Mouse (Mus musculus): ENCODE data around the gene Dnase1l2. TPM values are rescaled to one million over a fixed set of nuclear protein-coding genes. Genes with fewer than 3 reads are reported as not detected.
A peak's percentile ranks its signal among the peaks of the same experiment; 100 is the strongest.
"Not testable (repeated sequence)": the region's sequence is repeated elsewhere in the genome, so short reads cannot be mapped to it uniquely, and the experiment has no call there.

The Dnase1l2 gene
- polyA plus RNA-seq, 1 experiment = 2.8 TPM

DNA sequence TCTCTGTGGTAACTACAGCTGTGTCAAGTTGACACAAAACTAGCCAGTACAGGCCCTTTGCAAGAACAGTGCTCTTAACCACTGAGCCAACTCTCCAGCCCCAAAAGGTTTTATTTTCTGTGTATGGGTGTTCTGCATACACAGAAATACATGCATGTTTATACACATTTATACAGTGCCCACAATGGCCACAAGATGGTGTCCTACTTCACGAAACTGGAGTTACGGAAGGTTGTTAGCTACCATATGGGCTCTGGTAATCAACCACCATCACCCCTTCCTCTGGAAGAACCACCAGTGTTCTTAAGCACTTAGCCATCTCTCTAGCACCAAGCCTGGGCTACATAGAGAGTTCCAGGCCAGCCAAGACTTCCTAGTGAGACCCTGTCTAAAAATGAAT, 18.7 kb upstream of the Dnase1l2 start:
- Histone ChIP-seq H3K4me3 (ENCODE audit: insufficient read depth, low read length) (no peak overlapping the region), H3K27ac (ENCODE audit: insufficient read depth, low read length) (no peak overlapping the region), H3K4me1 (ENCODE audit: control insufficient read depth, insufficient read depth, low read length) (peaks cover 6% of the 10 kb centered on the region; the same call in 1 of the 2 replicates)
- no peak for TF ChIP-seq CTCF (IDR thresholded peaks at IDR 0.05; ENCODE audit: borderline replicate concordance, insufficient read depth, low read length)
- no peak for TF ChIP-seq POLR2A (IDR thresholded peaks at IDR 0.05; ENCODE audit: low read depth, low read length)

DNA sequence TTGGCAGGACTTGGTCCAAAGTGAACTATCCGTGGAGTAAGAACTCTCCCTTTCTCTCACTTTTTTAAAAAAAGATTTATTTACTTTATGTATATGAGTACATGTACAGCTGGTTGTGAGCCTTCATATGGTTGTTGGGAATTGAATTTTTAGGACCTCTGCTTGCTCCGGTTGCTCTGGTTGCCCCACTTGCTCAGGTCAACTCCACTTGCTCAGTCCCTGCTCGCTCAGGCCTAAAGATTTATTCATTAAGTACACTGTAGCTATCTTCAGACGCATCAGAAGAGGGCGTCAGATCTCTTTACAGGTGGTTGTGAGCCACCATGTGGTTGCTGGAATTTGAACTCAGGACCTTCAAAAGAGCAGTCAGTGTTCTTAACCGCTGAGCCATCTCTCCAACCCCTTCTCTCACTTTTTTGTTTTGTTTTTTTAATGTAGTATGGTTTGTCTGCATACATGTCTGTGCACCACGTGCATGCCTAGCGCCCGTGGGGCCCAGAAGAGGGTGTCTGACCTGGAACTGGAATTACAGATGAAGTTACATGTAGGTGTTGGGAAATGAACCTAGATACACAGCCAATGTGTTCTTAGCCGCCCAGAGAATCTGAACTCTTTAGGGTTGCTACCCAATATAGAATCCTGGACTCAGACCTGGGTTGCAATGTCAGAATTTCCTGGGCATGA, 12.8 kb upstream of the Dnase1l2 start:
- not testable (repeated sequence) for H3K27ac ChIP-seq (ENCODE audit: insufficient read depth, low read length); H3K4me3 ChIP-seq (ENCODE audit: insufficient read depth, low read length); H3K4me1 ChIP-seq (ENCODE audit: control insufficient read depth, insufficient read depth, low read length)

DNA sequence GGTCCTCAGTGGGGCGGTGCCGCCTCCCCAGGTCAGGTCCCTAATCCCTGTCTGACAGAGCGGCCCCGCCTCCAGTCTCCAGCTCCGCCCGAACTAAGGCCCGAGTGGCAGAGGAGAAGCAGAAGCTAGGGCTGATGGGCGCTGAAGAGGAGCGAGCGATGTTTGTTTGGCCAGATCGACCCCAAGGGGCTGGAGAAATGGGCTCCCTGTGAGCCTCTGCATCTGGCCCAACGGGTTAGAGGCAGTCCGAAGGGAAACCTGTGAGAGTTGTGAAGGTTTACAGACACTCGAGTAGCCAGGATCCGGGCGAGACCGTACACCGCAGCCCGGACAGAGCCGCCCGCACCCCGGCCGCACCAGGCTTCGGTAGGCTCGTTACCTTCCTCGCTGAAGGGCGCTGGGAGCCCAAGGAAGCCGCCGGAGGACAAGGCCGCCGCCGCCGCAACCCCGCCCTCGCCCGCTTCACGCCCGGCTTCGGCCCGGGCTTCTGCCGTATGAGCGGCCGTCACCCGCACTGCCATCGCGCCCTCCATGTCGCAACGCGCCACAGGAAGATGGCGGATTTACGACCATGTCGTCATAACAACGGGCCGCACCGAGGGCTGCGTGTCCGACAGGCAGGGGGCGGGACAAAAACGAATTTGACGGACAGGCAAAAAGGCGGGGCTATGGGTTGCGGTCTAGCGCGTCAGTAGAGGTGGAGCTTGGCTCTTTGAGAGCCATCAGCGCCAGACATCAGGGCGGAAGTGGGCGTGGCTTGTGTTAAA, 12.0 kb upstream of the Dnase1l2 start:
- H3K4me1 ChIP-seq (ENCODE audit: control insufficient read depth, insufficient read depth, low read length) = no peaks in the 10 kb centered on the region; the same call in 1 of the 2 replicates
- H3K27ac ChIP-seq (ENCODE audit: insufficient read depth, low read length) = peak overlapping the region; percentile 81
- peak overlapping the region; percentile 71 for H3K4me3 ChIP-seq (ENCODE audit: insufficient read depth, low read length)
- TF ChIP-seq POLR2A (IDR thresholded peaks at IDR 0.05; ENCODE audit: low read depth, low read length) (peak; percentile 95), CTCF (IDR thresholded peaks at IDR 0.05; ENCODE audit: borderline replicate concordance, insufficient read depth, low read length) (no peak)

DNA sequence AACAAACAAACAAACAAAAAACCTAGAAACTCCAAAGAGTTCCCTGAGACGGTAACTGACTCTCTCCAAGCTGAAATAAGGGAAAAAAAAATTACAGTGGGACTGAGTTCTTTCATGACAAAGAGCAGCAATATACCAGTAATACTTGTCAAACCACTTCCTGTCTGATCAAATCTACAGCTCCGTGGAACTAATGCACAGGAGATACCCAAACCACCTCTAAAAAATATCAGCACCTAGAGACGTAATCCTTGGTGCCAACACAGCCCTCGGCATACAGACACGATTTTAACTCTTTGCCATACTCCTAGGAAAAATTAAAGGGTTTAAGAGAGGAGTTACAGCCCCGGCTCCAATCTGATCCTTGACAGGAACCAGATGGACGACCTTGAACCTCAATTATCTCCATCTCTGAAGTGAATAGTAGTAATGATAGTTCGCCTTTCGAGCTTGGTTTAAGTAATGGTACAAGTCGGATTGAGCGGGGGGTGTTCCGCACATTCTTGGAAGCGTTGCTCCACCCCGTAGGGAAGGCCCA, 11.4 kb upstream of the Dnase1l2 start:
- no peak for TF ChIP-seq POLR2A (IDR thresholded peaks at IDR 0.05; ENCODE audit: low read depth, low read length)
- TF ChIP-seq CTCF (IDR thresholded peaks at IDR 0.05; ENCODE audit: borderline replicate concordance, insufficient read depth, low read length) = no peak
- H3K4me3 ChIP-seq (ENCODE audit: insufficient read depth, low read length) = peak overlapping the region; percentile 71
- no peaks in the 10 kb centered on the region; the same call in 1 of the 2 replicates for H3K4me1 ChIP-seq (ENCODE audit: control insufficient read depth, insufficient read depth, low read length)
- H3K27ac ChIP-seq (ENCODE audit: insufficient read depth, low read length) = peak overlapping the region; percentile 83

DNA sequence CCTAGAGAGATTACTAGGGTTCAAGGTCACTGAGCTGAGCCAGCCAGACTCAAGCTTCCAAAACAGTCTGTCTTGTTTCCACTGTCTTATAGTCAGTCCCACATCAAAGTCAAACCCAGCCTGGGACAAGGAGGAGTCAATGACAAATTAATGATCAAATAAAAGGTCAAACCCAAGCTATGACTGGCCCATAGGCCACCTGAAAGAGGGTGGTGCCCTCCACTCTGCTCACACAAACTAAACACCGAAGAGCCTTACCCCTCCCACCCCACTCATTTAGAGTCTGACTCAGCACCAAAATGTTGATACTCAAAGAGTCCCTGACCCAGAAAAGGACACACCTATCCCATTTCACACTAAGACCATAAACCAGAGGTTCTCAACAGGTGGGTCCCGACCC, 10.5 kb upstream of the Dnase1l2 start:
- Histone ChIP-seq H3K4me1 (ENCODE audit: control insufficient read depth, insufficient read depth, low read length) (no peaks in the 10 kb centered on the region; the same call in 1 of the 2 replicates), H3K4me3 (ENCODE audit: insufficient read depth, low read length) (no peak overlapping the region), H3K27ac (ENCODE audit: insufficient read depth, low read length) (no peak overlapping the region)
- no peak for TF ChIP-seq POLR2A (IDR thresholded peaks at IDR 0.05; ENCODE audit: low read depth, low read length)
- no peak for TF ChIP-seq CTCF (IDR thresholded peaks at IDR 0.05; ENCODE audit: borderline replicate concordance, insufficient read depth, low read length)

DNA sequence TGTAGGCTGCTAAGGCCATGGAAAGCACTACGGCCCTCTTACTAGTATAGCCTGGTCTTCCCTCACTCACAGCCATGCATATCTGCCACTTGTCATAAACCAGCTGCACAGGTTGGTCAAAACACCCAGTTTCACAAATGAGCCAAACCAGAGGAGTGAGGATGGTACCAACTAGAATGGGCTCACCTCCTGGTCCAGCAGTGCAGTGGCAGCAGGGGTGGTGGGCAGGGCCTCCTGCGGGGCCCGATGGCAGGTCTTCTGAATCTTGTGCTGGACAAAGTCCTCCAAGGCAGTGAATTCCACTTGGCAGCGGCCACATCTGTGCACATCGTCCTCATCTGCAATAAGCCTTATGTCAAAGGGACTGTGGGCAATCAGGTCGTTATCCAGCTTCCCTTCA, 8.3 kb upstream of the Dnase1l2 start:
- H3K27ac ChIP-seq (ENCODE audit: insufficient read depth, low read length) = no peak overlapping the region
- no peak for TF ChIP-seq POLR2A (IDR thresholded peaks at IDR 0.05; ENCODE audit: low read depth, low read length)
- TF ChIP-seq CTCF (IDR thresholded peaks at IDR 0.05; ENCODE audit: borderline replicate concordance, insufficient read depth, low read length) = no peak
- no peaks in the 10 kb centered on the region; the same call in 1 of the 2 replicates for H3K4me1 ChIP-seq (ENCODE audit: control insufficient read depth, insufficient read depth, low read length)
- H3K4me3 ChIP-seq (ENCODE audit: insufficient read depth, low read length) = no peak overlapping the region

DNA sequence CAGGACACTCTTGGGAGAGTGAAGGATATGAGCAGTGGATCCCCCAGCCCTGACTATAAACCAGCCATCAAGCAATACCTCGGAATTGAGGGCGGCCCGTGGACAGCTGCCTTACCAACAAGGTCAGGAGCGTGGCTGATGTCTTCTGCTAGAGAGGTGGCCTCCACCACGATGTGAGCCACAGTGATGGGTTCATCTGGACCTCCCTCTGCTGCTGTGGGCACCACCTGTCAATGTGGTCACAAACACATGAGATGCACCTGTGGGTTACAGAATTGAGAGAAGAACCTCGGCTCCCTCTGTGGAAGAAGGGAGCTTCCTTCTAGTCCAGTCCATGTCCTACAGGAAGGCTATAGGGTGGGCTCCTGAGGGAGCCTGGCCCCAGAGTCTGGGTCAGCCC, 6.6 kb upstream of the Dnase1l2 start:
- no peaks in the 10 kb centered on the region; the same call in 1 of the 2 replicates for H3K4me1 ChIP-seq (ENCODE audit: control insufficient read depth, insufficient read depth, low read length)
- no peak for TF ChIP-seq CTCF (IDR thresholded peaks at IDR 0.05; ENCODE audit: borderline replicate concordance, insufficient read depth, low read length)
- no peak for TF ChIP-seq POLR2A (IDR thresholded peaks at IDR 0.05; ENCODE audit: low read depth, low read length)
- no peak overlapping the region for H3K4me3 ChIP-seq (ENCODE audit: insufficient read depth, low read length)
- no peak overlapping the region for H3K27ac ChIP-seq (ENCODE audit: insufficient read depth, low read length)

DNA sequence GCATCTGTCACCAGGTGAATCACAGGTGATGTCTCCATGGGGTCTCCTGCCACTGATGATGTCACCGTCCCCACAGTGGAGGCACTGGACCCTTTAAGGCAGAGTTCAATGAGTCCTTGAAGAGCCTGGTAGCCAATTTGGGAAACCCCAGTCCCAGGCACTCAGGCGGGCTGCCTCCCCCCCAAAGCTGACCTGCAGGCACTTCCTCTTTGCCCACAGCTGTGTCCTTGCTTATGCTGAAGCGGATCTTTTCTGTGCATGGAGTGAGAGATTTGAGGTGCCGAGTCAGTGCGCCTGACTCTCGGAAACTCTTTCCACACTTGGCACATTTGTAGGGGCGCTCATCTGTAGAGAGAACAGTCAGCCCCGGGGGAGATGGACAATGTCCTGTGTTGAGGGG, 3.7 kb upstream of the Dnase1l2 start:
- TF ChIP-seq POLR2A (IDR thresholded peaks at IDR 0.05; ENCODE audit: low read depth, low read length) = no peak
- TF ChIP-seq CTCF (IDR thresholded peaks at IDR 0.05; ENCODE audit: borderline replicate concordance, insufficient read depth, low read length) = no peak
- Histone ChIP-seq H3K27ac (ENCODE audit: insufficient read depth, low read length) (no peak overlapping the region), H3K4me1 (ENCODE audit: control insufficient read depth, insufficient read depth, low read length) (no peaks in the 10 kb centered on the region), H3K4me3 (ENCODE audit: insufficient read depth, low read length) (no peak overlapping the region)

DNA sequence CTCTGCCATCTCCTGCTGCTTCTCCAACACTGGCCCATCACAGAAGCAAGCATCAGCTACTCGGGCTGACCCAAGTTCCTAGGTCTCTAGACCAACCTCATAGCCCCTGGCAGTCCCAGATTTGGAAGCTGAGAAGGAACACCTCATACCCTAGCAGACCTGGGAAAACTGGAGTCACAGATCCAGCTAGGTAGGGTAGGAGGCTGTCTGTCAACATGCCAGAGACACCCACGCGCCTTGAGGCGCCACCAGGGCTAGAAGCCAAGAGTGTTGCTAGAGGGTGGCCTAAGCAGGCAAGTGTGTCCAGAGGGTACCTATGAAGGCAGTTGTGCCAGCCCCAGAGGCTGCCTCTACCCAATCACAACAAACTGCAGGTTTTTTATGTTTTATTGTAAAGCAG, 504 bp upstream of the Dnase1l2 start:
- H3K27ac ChIP-seq (ENCODE audit: insufficient read depth, low read length) = no peak overlapping the region
- H3K4me3 ChIP-seq (ENCODE audit: insufficient read depth, low read length) = no peak overlapping the region
- TF ChIP-seq POLR2A (IDR thresholded peaks at IDR 0.05; ENCODE audit: low read depth, low read length) = no peak
- no peaks in the 10 kb centered on the region for H3K4me1 ChIP-seq (ENCODE audit: control insufficient read depth, insufficient read depth, low read length)

DNA sequence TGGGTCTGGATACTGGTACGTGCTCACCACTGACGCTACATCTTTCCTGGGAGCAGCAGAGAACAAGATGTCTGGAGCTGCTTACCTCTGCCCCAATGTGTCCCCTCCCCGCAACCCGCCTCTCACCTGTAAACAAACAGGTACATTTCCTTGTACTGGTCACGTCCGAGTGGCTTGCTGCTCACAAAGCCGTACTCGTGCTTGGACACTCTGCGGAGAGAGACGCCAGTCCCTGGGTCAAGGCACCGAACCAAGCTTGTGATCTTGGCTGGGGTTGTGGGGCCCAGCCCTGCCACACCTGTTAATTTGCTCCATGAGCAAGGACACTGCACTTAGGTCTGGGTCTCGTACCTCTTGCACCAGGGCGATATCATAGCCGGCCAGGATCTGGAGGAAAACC, 798 bp downstream of the Dnase1l2 start:
- Histone ChIP-seq H3K4me1 (ENCODE audit: control insufficient read depth, insufficient read depth, low read length) (no peaks in the 10 kb centered on the region), H3K4me3 (ENCODE audit: insufficient read depth, low read length) (no peak overlapping the region), H3K27ac (ENCODE audit: insufficient read depth, low read length) (no peak overlapping the region)
- TF ChIP-seq POLR2A (IDR thresholded peaks at IDR 0.05; ENCODE audit: low read depth, low read length) (no peak), CTCF (IDR thresholded peaks at IDR 0.05; ENCODE audit: borderline replicate concordance, insufficient read depth, low read length) (no peak)
